Mouse (Mus musculus): ENCODE measurements around the gene Apeh. TPM values are rescaled to one million over a fixed set of nuclear protein-coding genes. Genes with fewer than 3 reads are reported as not detected.
A peak's percentile ranks its signal among the peaks of the same experiment; 100 is the strongest.

Gene Apeh
- total RNA-seq, 2 experiments from 2014 or later = 72.7 to 88.0 TPM

DNA sequence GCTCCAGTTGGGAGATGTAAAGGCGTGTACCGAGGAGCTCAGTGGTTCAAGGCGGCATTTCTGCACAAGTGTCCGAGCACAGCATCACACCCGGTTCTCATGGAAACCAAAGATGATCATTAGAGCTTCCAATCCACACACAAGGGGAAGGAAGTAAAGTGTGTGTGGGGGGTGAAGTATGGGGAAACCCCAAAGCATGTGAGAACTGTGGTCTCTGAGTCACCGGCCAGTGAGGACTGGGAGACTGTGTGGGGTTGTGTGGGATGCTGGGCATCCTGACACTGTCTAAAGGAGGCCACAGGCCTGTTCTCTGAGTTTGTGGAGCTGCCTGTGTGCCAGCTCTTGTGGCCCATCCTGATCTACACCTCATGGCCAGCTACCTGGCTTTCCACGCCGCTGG lies 26.3 kb upstream of the Apeh start:
- DNase-seq = peak in 1 of 2 experiments; percentile 28

DNA sequence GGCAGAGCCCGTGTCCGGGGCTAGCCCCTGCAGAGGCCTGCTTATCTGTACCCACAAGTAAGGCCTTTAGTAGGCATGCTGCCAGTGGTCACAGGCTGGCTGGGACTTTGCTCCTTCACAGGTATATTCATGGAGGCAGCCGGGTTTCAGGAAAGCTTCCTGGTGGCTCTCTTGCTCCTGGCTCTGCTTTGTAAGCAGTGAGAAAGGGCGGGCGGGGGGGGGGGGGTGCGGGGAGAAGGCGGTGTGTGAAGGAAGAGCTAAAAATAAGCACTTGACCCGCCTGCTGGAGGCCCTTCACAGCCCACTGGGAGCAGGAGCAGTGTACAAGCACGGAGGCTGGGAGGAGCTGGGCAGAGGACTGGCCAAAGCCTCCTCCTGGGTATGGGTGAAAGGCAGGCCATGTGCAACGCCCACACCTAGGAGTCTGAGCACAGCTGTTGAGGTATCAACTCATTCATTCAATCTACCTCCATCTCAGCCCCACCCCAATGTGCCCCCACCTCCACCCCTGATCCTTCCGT lies 25.5 kb upstream of the Apeh start:
- DNase-seq = peak; percentile 53 to 57

GRCm38 (mm10) chr9:108117143-108117542 lies 22.7 kb upstream of the Apeh start:
- peak; percentile 85 to 89 for DNase-seq

DNA sequence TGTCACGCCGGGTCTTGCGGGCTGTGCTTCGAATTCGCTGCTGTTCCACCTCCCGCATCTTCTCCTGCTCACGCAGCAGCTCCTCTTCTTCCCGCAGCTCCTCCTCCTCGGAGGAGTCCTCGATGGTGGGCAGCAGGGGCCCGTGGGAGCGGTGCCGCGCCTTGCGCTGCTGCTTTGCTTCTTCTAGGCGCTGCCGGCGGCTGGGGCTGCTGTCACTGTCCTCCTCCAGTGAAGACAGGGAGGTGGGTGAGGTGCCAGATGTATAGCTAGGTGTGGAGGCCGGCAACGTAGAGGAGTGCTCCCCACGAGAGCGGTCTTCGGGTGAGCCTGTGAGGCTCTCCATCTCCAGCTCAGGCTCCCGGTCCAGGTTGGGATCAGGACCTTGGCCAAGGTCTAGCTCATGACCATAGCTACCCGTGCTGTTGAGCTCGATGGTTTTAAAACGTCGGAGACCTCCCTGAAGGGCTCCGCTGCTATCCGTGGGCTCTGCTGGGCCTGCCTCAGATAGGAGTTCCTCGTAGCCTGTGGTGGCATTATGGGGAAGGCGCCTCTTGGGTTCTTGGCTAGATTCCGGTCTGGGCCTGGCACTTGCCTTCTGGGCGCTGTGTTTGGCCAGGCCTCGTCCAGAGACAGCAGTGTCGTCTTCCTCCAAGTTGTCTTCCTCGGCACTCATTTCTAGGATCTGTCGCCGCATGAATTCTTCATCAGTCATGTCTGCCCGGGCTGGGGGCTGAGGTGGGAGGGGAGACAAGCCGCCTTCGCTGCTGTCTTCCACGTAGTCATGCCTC lies 21.1 kb upstream of the Apeh start:
- no peak for DNase-seq

DNA sequence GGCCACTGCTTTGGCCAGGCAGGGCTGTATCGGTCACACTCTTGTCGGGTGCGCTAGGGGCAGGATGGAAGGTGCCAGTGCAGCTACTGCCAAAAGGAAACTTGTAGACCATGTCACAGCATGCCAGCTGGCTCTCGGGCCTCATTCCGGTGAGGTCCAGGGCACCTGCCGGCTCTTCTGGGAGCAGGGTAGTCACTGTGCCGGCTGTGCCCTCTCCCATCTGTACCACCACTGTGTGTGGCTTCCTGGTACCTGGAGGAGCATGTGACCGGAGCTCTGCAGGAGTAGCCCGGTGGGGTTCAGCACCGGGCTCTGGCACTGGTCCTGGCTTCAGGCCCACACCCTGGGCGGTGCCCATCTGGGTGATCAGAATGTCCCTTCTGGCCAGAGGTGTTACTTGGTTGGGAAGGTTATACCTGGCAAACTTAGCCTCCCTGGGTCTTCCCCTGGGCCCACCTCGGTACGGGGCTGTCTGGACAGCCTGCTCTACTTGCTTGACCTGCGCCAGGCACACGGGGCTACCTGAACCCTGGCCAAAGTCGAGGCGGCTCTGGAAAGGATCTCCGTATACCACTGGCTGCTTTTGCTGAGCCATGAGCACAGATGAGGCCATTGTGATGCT lies 18.4 kb upstream of the Apeh start:
- DNase-seq = no peak

DNA sequence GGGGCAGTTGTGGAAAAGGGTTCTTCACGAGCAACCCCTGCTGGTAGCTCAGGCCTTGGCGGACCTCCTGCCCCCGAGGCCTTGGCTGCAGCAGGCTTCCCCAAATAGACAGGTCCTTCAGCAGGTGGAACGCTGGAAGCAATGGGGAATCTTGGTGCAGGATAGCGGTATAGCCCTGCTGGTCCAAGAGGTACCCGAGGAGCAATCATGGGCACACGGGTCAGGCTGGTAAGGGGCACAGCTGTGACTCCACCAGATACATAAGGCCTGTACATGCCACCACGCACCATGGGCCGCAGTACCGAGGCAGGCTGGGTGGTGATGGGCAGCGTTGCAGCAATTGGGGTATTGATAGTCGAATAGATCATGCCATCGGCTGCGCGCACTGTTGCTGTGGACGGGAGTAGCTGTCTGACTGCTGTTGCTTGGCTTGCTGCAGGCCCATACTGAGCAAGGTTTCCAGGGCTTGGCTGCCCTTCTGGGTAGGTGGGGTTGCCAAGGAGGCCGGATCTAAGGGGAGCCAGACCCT lies 17.3 kb upstream of the Apeh start:
- DNase-seq = no peak

- DNase-seq = no peak
Measured at GRCm38 (mm10) chr9:108111101-108111592, 16.7 kb upstream of the Apeh start.

GRCm38 (mm10) chr9:108110160-108110559 lies 15.8 kb upstream of the Apeh start:
- no peak for DNase-seq

DNA sequence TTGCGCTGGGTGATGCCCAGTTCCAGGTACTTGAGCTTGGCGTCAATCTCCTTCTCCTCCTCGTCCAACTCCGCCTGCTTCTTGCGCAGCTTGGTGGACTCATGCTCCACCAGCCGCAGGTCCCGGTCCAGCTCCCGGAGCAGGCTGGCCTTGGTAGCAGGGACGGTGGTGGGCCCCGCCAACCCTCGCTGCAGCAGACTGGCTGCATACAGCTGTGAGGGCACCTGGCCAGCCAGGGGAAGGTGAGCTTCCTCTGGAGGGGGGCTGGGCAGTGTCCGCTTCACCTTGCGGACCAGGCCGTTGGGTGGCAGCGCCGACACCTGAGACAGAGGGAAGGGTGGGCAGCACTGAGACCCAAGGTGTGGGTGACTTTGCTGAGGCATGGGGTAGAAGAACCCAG lies 13.5 kb upstream of the Apeh start:
- no peak for DNase-seq

- DNase-seq = no peak
Measured at GRCm38 (mm10) chr9:108106090-108106489, 11.7 kb upstream of the Apeh start.

DNA sequence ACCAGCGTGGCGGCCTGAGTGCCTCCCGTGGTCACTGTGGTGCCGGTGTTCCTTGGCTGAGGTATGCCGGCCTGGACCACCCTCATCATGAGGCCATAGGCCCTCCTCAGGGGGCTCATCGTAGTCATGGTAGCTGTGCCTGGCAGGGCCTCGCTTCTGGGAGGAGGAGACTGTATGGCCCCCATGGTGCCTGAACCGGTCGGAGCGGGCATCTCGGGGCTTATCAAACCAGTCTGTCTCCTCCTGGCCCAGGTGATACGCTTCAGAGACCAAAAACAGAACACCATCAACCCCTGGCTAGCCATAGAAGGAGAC lies 11.1 kb upstream of the Apeh start:
- no peak for DNase-seq

DNA sequence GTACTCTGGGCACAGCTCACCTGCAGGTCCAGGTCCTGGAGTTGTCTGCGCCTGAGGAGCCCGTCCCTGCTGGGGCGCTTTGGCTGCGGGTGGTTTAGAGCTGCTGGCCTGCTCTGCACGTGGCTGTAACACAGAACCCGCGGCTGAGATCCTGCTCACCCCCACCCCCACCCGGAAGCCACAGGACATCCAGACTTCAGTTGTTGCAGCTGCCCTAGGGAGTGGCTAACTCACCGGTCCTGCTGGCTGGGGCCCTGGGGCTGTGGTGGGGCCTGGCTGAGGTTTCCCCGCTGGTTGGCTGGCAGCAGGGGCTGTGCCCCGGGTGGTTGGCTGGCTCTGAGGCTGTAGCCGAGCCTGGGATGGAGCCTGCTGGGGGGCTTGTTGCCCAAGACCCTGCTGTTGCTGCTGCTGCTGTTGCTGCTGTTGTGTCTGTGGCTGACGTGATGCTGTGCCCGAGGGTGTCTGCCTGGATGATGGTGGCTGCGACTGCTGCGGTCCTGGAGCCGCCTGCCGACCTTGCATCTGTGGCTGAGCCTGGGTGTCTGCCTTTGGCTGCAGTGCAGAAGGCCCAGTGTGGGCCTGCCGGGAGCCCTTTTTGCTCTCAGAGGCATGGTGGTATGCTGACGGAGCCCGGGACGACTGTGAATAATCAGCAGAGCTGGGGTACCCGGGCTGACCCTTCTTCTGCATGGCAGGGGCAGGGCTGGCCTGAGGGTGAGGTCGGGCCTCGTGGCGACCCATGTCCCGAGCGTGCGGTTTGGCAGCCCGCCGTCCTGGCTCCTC lies 10.6 kb upstream of the Apeh start:
- DNase-seq = no peak

- DNase-seq = no peak
Measured at GRCm38 (mm10) chr9:108099619-108100018, 5.2 kb upstream of the Apeh start.

- no peak for DNase-seq
Measured at GRCm38 (mm10) chr9:108095949-108096712, 1.7 kb upstream of the Apeh start.

GRCm38 (mm10) chr9:108095518-108095917 lies 1.1 kb upstream of the Apeh start:
- peak; percentile 62 to 80 for DNase-seq

GRCm38 (mm10) chr9:108094998-108095411 lies 599 bp upstream of the Apeh start:
- peak in 1 of 2 experiments; percentile 41 for DNase-seq

- no peak for DNase-seq
Measured at GRCm38 (mm10) chr9:108093586-108093985, 820 bp downstream of the Apeh start.

DNA sequence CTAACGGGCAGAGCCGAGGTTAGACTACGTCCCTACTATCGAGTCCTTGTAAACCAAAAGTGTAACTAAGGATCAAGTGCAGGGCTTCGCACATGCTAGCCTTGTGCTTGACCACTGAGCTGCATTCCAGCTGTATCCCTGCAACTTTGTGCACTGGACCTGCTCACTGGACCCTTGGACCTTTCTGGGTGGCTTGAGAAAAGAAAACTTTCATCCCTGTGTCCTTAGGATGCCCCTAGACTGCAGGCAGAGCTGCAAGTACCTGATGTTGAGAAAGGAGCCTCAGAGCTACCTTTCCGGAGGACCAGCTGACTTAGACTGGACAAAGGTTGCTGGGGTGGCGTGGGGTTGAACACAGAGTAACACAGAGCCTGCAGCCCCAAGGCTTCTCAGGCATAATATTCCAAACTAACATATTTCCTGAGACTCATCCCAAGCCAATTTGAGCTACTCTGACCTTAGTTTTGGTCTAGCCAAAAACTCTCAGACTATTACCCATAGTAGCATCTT lies 3.7 kb downstream of the Apeh start:
- no peak for DNase-seq

- DNase-seq = no peak
Measured at GRCm38 (mm10) chr9:108085261-108085660, 9.1 kb downstream of the Apeh start.

DNA sequence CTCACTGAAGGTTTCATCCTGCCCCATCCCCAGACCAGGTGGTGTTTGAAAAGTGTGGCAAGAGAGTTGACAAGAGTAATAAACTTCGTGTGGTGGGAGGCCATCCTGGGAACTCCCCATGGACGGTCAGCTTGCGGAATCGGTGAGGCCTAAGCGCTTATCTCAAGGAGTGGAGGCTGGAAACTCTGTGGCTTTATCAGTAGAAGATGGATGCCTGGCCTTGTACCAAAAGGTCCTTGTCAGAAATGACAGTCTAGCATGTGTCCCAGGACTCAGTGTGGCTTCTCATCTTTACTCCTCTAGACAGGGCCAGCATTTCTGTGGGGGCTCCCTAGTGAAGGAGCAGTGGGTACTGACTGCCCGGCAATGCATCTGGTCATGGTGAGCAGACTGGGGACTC lies 10.8 kb downstream of the Apeh start:
- DNase-seq = no peak

GRCm38 (mm10) chr9:108082988-108083431 lies 11.4 kb downstream of the Apeh start, which contains the start of gene Rnf123:
TSS of gene Rnf123 (minus strand) at chr9:108083346.
- DNase-seq = no peak

All from adrenal gland, postnatal 36 days (tissue).